Mouse (Mus musculus) megakaryocyte, embryonic 14.5 days (primary cell): ENCODE data around the gene Car5a. TPM values are rescaled to one million over a fixed set of nuclear protein-coding genes. Genes with fewer than 3 reads are reported as not detected.

ENCODE experiments used
- H3K27me3 ChIP-seq: replicated peaks from 2 replicates; pipeline ENCODE3; 2012; ENCODE audit warnings: inconsistent platforms
- H3K36me3 ChIP-seq: replicated peaks from 2 replicates; pipeline ENCODE3; 2012; ENCODE audit warnings: low read length, inconsistent platforms, mixed read lengths
- H3K4me1 ChIP-seq: 2 replicates; pipeline ENCODE4 v1.6.1; 2012; ENCODE audit warnings: inconsistent platforms
- H3K4me3 ChIP-seq: replicated peaks from 2 replicates; pipeline ENCODE3; 2012; ENCODE audit warnings: moderate library complexity, mild to moderate bottlenecking, inconsistent platforms
- H3K9me3 ChIP-seq: 2 replicates; pipeline ENCODE4 v1.6.1; 2012; ENCODE audit warnings: inconsistent platforms
- FLI1 ChIP-seq: IDR thresholded peaks from 2 replicates; pipeline ENCODE4 v1.6.1; 2012; ENCODE audit warnings: low read length, inconsistent platforms, mixed read lengths
- GATA1 ChIP-seq: IDR thresholded peaks from 3 replicates; pipeline ENCODE4 v1.6.1; 2012; ENCODE audit warnings: mixed read lengths, low read length, inconsistent platforms, borderline replicate concordance
- polyA plus RNA-seq: library from polyadenylated mRNA; stranded (reverse); fragments of >175 nt; gene quantifications from 2 replicates; pipeline ENCODE4 v1.2.3, GENCODE M21; 2012; ENCODE audit warnings: low replicate concordance; ENCODE audit not compliant: insufficient read depth

Gene Car5a
- polyA plus RNA-seq, 1 experiment = 2.1 TPM

GRCm38 (mm10) chr8:121977819-121978590 lies 33.3 kb upstream of the Car5a start:
- Histone ChIP-seq H3K4me3 (no peak overlapping the region), H3K36me3 (peaks cover 92% of the 10 kb centered on the region), H3K9me3 (no peaks in the 10 kb centered on the region), H3K27me3 (no peaks in the 10 kb centered on the region), H3K4me1 (peaks cover 38% of the 10 kb centered on the region)
- TF ChIP-seq GATA1 = no peak
- no peak for TF ChIP-seq FLI1

GRCm38 (mm10) chr8:121973906-121974305 lies 29.2 kb upstream of the Car5a start:
- Histone ChIP-seq H3K27me3 (no peaks in the 10 kb centered on the region), H3K36me3 (peaks cover 74% of the 10 kb centered on the region), H3K9me3 (no peaks in the 10 kb centered on the region), H3K4me1 (peaks cover 59% of the 10 kb centered on the region), H3K4me3 (no peak overlapping the region)
- no peak for TF ChIP-seq GATA1

- TF ChIP-seq GATA1 = no peak
- TF ChIP-seq FLI1 = no peak
- Histone ChIP-seq H3K27me3 (no peaks in the 10 kb centered on the region), H3K36me3 (peaks cover 60% of the 10 kb centered on the region), H3K9me3 (no peaks in the 10 kb centered on the region), H3K4me1 (peaks cover 66% of the 10 kb centered on the region), H3K4me3 (no peak overlapping the region)
Measured at GRCm38 (mm10) chr8:121971488-121972058, 26.9 kb upstream of the Car5a start.

- Histone ChIP-seq H3K4me3 (no peak overlapping the region), H3K4me1 (peaks cover 69% of the 10 kb centered on the region), H3K27me3 (no peaks in the 10 kb centered on the region), H3K36me3 (peaks cover 56% of the 10 kb centered on the region), H3K9me3 (no peaks in the 10 kb centered on the region)
- TF ChIP-seq GATA1 (no peak), FLI1 (no peak)
Measured at GRCm38 (mm10) chr8:121970225-121970624, 25.5 kb upstream of the Car5a start.

GRCm38 (mm10) chr8:121968542-121968941 lies 23.8 kb upstream of the Car5a start:
- Histone ChIP-seq H3K4me1 (peaks cover 79% of the 10 kb centered on the region), H3K36me3 (peaks cover 52% of the 10 kb centered on the region), H3K4me3 (no peak overlapping the region), H3K9me3 (no peaks in the 10 kb centered on the region), H3K27me3 (no peaks in the 10 kb centered on the region)
- TF ChIP-seq GATA1 = no peak
- TF ChIP-seq FLI1 = no peak

- H3K36me3 ChIP-seq = peaks cover 55% of the 10 kb centered on the region
- no peak for TF ChIP-seq FLI1
- no peak for TF ChIP-seq GATA1
- H3K9me3 ChIP-seq = no peaks in the 10 kb centered on the region
- no peaks in the 10 kb centered on the region for H3K27me3 ChIP-seq
- no peak overlapping the region for H3K4me3 ChIP-seq
- peaks cover 84% of the 10 kb centered on the region for H3K4me1 ChIP-seq
Measured at GRCm38 (mm10) chr8:121967977-121968376, 23.3 kb upstream of the Car5a start.

GRCm38 (mm10) chr8:121966714-121967448 lies 22.2 kb upstream of the Car5a start:
- peaks cover 95% of the 10 kb centered on the region for H3K4me1 ChIP-seq
- peak overlapping the region; percentile 71 for H3K4me3 ChIP-seq
- peaks cover 57% of the 10 kb centered on the region for H3K36me3 ChIP-seq

GRCm38 (mm10) chr8:121966110-121966509 lies 21.4 kb upstream of the Car5a start:
- H3K27me3 ChIP-seq = no peaks in the 10 kb centered on the region
- no peak for TF ChIP-seq GATA1
- TF ChIP-seq FLI1 = no peak
- H3K4me3 ChIP-seq = peak overlapping the region; percentile 48
- H3K4me1 ChIP-seq = peaks cover 95% of the 10 kb centered on the region
- H3K36me3 ChIP-seq = peaks cover 58% of the 10 kb centered on the region
- no peaks in the 10 kb centered on the region for H3K9me3 ChIP-seq

More at GRCm38 (mm10) chr8:121966714-121967448, 22.2 kb upstream of the Car5a start:
- TF ChIP-seq GATA1 = no peak
- Histone ChIP-seq H3K9me3 (no peaks in the 10 kb centered on the region), H3K27me3 (no peaks in the 10 kb centered on the region)

- peaks cover 94% of the 10 kb centered on the region for H3K4me1 ChIP-seq
- peak overlapping the region; percentile 64 for H3K4me3 ChIP-seq
- H3K36me3 ChIP-seq = peaks cover 58% of the 10 kb centered on the region
- H3K27me3 ChIP-seq = no peaks in the 10 kb centered on the region
- no peaks in the 10 kb centered on the region for H3K9me3 ChIP-seq
- TF ChIP-seq GATA1 (no peak), FLI1 (no peak)
Measured at GRCm38 (mm10) chr8:121964716-121965512, 20.2 kb upstream of the Car5a start.
